Mouse (Mus musculus) heart, adult 2 months (tissue): ENCODE measurements around the gene Glrx2.

Experiments used
- CTCF ChIP-seq: fragments of 200-600 bp; IDR thresholded peaks from 2 replicates; pipeline ENCODE4 v1.8.1; 2022; ENCODE audit warnings: antibody characterized with exemption, mild to moderate bottlenecking, moderate library complexity
- EP300 ChIP-seq: fragments of 200-500 bp; IDR thresholded peaks from 2 replicates; pipeline ENCODE4 v1.6.1; 2011; ENCODE audit warnings: low read depth, low read length, control low read depth; ENCODE audit not compliant: insufficient read depth

DNA sequence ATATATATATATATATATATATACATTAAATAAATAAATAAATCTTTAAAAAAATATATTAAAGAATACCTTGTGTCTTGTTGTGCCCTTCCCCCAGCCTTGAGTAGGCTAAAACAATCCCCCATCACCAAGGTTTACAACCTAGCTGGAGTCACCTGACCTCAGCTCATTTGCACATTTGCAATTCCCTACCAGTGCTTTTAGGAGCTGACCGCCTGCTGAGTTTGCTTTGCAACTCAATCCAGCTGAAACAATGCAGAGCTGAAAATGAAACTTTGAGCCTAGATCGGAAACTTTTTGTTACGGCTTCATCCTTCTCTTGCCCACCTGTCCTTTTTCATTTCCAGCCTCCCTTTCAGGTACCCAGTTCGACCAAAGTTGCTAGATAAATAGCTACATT, 15.6 kb downstream of the Glrx2 start:
- no peak for TF ChIP-seq CTCF
- TF ChIP-seq EP300 = no peak
